Mouse (Mus musculus) CH12.LX (cell line): ENCODE data around the gene Pip5k1b.

Experiments
- CHD2 ChIP-seq: IDR thresholded peaks from 2 replicates; pipeline ENCODE4 v1.6.1; 2011; ENCODE audit warnings: low read length, improper control_type of control experiment
- CTCF ChIP-seq, 2 experiments: IDR thresholded peaks in 1 of 2; conservative IDR thresholded peaks in 1 of 2; 2 replicates each; pipeline ENCODE4 v1.5.1; 2011 to 2012; ENCODE audit warnings: low read depth in 2 of 2, low read length in 2 of 2, improper control_type of control experiment in 1 of 2, inconsistent platforms in 1 of 2, mild to moderate bottlenecking in 1 of 2, moderate library complexity in 1 of 2
- ELF1 ChIP-seq: IDR thresholded peaks from 2 replicates; pipeline ENCODE4 v1.6.1; 2014; ENCODE audit warnings: low read depth, mild to moderate bottlenecking, inconsistent platforms, low read length, improper control_type of control experiment
- EP300 ChIP-seq: IDR thresholded peaks from 2 replicates; pipeline ENCODE4 v1.6.1; 2011; ENCODE audit warnings: low read length, improper control_type of control experiment
- JUND ChIP-seq: conservative IDR thresholded peaks from 2 replicates; pipeline ENCODE4 v1.6.1; 2011; ENCODE audit warnings: low read depth, low read length, improper control_type of control experiment
- POLR2A ChIP-seq: IDR thresholded peaks from 2 replicates; pipeline ENCODE4 v1.6.1; 2011; ENCODE audit warnings: low read depth, mild to moderate bottlenecking, improper control_type of control experiment, low read length
- POLR2AphosphoS2 ChIP-seq: IDR thresholded peaks from 2 replicates; pipeline ENCODE4 v1.6.1; 2011; ENCODE audit warnings: low read depth, low read length, improper control_type of control experiment
- RCOR1 ChIP-seq: conservative IDR thresholded peaks from 2 replicates; pipeline ENCODE4 v1.6.1; 2012; ENCODE audit warnings: low read depth, mild to moderate bottlenecking, inconsistent platforms, low read length, improper control_type of control experiment
- SIN3A ChIP-seq: IDR thresholded peaks from 2 replicates; pipeline ENCODE4 v1.6.1; 2012; ENCODE audit warnings: low read length, improper control_type of control experiment, inconsistent platforms
- UBTF ChIP-seq: IDR thresholded peaks from 2 replicates; pipeline ENCODE4 v1.6.1; 2012; ENCODE audit warnings: low read depth, mild to moderate bottlenecking, inconsistent platforms, low read length, improper control_type of control experiment, moderate library complexity
- USF1 ChIP-seq: IDR thresholded peaks from 2 replicates; pipeline ENCODE4 v1.6.1; 2014; ENCODE audit warnings: low read depth, mild to moderate bottlenecking, inconsistent platforms, low read length, improper control_type of control experiment

- TF ChIP-seq CTCF (conservative IDR thresholded peaks at IDR 0.05 in 1 of 2, IDR thresholded peaks at IDR 0.05 in 1 of 2; ENCODE audit: low read depth in 2 of 2, low read length in 2 of 2): no peak
- no peak for TF ChIP-seq JUND
- TF ChIP-seq SIN3A: no peak
- no peak for TF ChIP-seq CHD2
- TF ChIP-seq POLR2A: no peak
- no peak for TF ChIP-seq EP300
- no peak for TF ChIP-seq POLR2AphosphoS2
- TF ChIP-seq USF1: no peak
- TF ChIP-seq UBTF: no peak
- no peak for TF ChIP-seq RCOR1
- no peak for TF ChIP-seq ELF1
Measured at GRCm38 (mm10) chr19:24514661-24515642, 40.7 kb downstream of the Pip5k1b start.
